Mouse (Mus musculus) cerebellum, adult (tissue): ENCODE data around the gene Sec16b.

Experiments used
- ATAC-seq: cut with Nextera tagmentation; 2 replicates; pipeline ENCODE4 v1.9.2; 2017; ENCODE audit warnings: mild to moderate bottlenecking, moderate library complexity, mixed read lengths; ENCODE audit not compliant: insufficient number of reproducible peaks, low FRiP score, low TSS enrichment

The Sec16b gene

GRCm38 (mm10) chr1:157554686-157555530 is 48.4 kb downstream of the Sec16b start:
- no peak for ATAC-seq

GRCm38 (mm10) chr1:157555738-157556137 is 49.2 kb downstream of the Sec16b start:
- ATAC-seq: no peak

DNA sequence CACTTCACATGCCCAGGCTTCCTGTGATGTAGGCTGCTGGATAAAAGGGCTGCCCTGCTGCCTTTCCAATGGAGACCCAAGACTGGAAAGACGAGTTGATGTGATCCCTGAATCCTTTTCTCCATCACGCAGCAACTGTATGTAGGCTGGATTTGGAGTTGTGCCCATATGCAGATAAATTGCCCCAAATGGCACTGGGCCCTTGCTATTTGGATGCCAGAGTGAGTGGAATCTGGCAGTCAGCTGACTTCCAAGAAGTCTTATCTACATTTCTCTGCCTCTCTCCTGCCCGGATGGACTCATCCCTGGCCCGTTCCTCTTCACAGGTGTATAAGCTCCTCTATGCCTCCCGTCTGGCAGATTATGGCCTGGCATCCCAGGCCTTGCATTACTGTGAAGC is 49.9 kb downstream of the Sec16b start:
- ATAC-seq: no peak

DNA sequence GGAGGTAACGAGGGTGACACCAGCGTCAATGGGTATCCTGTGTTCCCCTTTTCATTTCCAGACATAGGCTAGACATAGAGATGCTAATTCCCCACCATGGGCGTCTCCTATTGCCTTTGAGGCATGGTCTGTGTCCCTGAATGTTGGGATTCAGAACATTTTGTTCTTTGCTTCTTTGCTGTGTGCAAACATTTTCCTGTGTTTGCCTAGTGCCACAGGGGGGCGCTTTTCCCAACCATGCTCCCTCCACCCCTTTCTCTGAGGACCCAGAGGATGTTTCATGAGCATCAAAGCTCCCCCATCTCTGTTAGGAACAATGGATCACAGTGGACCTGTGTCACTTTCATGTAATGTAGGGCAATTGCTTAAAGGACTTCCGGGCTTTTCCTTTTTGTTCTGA is 51.6 kb downstream of the Sec16b start:
- no peak for ATAC-seq

GRCm38 (mm10) chr1:157559986-157560385 is 53.5 kb downstream of the Sec16b start:
- ATAC-seq: peak; percentile 49; the same call in 1 of the 2 replicates

GRCm38 (mm10) chr1:157560654-157561386 is 54.3 kb downstream of the Sec16b start:
- ATAC-seq: peak; percentile 73

DNA sequence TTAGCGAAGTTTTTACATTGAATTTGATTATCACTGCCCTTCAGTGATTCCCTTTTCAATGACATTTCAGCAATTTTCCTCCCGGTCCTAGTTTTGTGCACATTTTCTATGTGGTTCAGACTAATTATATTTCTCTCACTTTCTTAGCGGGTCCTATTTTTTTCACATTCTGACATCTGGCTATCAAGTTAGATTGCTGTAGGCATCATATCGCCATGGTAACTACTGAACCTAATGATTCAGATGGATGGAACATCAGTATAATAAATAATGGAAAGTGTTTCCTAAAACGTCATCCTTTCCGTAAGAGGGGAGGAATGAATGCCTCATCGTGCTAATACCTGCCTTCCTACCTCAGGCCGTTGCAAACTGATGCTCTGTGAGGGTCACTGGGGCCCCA is 61.3 kb downstream of the Sec16b start:
- ATAC-seq: no peak

DNA sequence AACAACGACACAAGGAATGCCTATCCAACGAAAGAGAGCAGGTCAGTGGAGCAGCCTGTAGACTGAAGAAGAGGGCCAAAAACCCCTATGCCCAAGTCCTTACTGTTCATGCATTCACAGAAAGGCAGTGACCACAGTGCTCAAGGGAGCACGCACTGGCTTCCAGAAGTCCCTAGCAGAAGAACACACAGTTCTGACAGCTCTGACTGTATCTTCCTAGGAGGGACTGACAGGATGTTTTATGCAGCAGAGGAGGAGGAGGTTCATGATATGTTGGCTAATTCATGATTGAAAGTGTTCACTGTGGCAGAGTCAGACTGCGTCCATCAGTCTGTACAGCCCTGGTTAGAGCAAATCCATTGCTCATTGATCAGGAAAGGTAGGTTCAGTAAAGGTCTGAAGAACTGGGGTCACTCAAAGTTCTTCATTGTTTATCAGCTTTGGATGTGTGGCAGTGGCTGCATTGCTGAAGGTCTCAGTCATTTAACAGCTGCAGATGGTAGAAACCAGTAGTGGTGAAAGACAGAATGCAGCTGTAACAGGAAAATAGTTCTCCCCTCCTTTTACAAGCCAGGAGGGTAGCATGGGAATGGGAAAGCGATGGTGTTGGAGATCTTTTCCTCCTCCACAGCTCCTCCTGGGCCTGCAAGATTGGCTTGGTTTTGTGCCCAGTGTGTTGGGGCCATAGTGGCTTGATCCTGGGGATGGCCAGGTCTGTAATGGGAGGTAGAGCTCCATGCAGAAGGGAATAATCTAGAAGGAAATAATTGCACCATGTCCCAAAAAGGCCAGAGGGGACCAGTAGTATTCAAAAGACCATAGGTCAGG is 62.9 kb downstream of the Sec16b start:
- no peak for ATAC-seq

DNA sequence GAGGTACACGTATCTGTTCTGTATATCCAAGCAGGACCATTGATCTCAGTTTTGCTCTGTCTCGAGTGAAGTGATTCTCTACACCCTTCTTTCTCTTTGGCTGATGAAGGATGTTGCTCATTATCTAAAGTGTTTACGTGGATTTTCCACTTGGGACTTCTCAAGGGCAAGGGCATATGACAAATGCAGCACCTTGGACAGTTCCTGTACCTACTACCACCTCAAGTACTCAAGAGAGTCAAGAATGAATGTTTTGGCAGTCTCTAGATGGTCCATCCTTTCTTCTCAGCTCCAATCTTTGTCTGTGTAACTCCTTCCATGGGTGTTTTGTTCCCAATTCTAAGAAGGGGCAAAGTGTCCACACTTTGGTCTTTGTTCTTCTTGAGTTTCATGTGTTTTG is 68.8 kb downstream of the Sec16b start:
- ATAC-seq: no peak

DNA sequence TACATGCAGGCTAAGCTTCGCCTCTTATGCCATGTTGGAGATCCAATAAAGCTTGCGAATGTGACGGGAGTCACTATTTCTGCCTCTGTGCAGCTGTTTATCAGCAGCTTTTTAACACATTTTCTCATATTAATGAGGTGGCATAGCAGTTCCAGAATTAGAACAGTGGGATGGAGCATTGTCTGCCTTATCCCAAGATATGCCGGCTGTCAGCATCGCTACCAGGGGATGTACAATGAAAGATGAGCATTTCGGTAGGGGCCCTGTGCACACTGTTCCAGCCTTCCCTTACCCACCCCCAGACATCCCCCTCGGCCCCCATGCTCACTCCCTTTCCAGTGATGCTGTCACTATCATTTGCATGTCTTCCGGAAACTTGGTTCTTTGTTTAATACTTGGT is 71.8 kb downstream of the Sec16b start:
- ATAC-seq: no peak

DNA sequence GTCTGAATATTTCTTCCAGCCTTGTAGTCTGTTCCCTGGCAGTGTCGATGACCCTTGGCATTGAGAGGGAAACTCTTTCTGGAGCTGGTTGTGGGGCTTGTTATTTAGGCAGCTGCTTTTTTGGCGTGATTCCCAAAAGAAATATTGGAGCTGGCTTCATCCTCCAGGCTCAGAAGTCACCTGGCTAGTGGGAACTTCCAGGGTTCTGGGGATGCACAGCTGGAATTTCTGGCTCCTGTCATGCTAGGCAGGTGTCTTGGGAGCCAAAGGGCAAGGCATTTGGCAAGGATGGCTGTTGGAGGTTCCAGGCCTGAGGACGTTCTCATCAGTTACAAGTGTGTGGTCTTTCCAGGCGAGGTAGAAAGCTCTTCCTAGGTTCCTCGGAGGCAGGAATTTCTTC is 80.0 kb downstream of the Sec16b start:
- ATAC-seq: no peak

DNA sequence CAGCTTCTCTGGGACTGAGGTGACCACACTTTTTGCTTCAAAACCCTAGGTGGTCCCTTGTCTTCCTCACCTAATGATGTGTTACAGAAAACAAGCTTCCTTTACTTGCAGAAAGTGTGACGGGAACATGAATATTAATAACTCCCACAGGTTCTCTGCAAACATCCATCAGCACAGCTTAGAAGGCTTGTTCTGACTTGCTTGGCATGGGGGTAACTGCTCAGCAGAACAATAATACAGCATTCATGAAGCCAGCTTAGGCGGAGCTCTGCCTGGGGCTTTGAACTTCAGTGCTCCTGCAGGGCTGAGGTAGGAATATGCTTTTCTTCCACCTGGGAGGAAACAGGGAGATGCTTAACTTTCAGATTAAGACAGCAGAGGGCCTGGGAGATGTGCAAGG is 85.5 kb downstream of the Sec16b start:
- ATAC-seq: no peak

DNA sequence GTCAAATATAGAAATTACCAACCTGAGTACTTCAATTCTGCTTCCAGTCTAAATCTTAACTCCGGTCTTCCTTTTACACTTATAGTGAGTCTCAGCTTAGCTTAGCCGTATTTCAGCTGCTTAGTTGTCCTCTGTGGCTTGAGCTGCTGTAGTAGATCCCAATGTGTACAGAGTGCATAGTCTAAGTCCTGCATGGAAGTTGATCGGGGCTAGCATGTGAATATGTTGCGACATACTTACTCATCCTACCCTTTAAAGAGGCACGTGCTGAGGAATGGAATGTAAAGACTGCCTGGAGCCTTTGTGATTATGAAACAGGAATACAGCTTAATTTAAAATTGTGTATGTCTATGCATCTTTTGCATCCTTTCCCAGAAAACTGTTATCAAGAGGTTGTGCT is 88.0 kb downstream of the Sec16b start:
- ATAC-seq: no peak

DNA sequence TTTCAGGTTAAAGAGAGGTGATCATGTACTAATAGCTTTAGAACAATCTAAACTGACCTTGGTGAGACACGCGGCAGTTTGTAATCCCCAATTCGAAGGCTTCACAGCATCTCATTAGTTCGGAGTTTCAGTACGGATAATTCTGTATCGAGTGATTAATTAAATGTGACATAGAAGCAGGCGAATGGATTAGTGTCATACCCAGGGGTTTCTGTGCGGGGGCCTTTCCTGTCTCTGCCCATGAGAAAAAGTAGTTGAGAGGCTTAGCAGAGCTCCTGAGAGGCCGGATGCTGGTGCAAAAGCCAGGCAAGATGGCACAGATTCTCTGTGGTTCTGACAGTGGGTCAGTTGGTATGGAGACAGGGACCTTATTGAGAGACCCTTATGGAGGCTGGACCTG is 88.6 kb downstream of the Sec16b start:
- no peak for ATAC-seq

DNA sequence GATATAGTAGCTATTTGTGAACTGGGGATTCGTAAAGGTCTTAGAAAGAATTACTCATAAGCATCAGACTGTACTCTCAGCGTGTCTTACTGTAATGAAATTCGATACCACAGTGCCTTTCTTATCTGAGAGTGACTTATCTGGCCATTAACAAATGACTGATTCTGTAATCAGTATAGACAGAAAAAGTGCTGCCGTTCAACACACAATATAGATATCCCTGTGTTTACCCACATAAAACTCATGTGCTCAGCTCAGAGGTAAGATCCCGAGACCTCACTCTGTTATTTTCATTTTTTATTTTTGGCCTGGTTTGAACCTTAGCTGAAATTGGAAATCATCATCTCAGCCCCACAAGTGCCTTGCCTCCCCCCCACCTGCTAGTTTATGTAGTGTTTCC is 98.0 kb downstream of the Sec16b start:
- no peak for ATAC-seq
